Mouse (Mus musculus): ENCODE measurements around the gene Lsamp.

DNA sequence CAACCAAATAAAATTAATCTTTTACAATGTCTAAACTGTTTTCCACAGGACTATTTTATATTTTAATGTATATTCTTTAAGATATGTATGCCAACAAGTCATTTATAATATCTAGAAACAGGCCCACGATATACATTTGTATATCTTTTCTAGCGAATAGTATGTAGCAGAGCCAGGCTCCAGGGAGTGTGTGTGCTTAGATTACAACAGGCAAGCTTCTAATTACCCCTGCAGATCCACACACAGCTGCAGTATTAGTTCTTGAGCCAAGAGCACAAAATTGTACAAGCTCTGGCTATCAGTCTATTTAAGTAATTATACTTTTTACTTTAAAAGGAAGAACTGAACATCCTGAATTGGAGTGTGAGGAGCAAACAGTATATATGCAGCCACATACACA is 210.7 kb downstream of the Lsamp start:
- TF ChIP-seq MAX (IDR thresholded peaks at IDR 0.05; ENCODE audit: low read depth) (no peak), POLR2A (IDR thresholded peaks at IDR 0.05; ENCODE audit: insufficient read length, low read depth) (no peak), E2F4 (IDR thresholded peaks at IDR 0.05; ENCODE audit: insufficient read depth) (no peak)
